Mouse (Mus musculus) stomach, embryonic 14.5 days (tissue): ENCODE results near the gene Gm17018. TPM values are rescaled to one million over a fixed set of nuclear protein-coding genes. Genes with fewer than 3 reads are reported as not detected.

Experiments used
- ATAC-seq: fragments of 200-750 bp; cut with Nextera tagmentation; 2 replicates; pipeline ENCODE4 v1.8.0; 2017; ENCODE audit warnings: low read depth, moderate TSS enrichment; ENCODE audit not compliant: insufficient number of reproducible peaks, insufficient read depth, low FRiP score
- H3K27ac ChIP-seq: fragments of 300-500 bp; sonication (generic); 2 replicates; pipeline ENCODE4 v1.5.1; 2014; ENCODE audit warnings: mild to moderate bottlenecking, low read length, moderate library complexity, mixed read lengths
- H3K27me3 ChIP-seq: fragments of 300-500 bp; sonication (generic); 2 replicates; pipeline ENCODE4 v1.6.1; 2014; ENCODE audit warnings: low read length, control low read depth, mixed read lengths; ENCODE audit not compliant: control insufficient read depth, insufficient read depth
- H3K36me3 ChIP-seq: fragments of 300-500 bp; sonication (generic); 2 replicates; pipeline ENCODE4 v1.6.1; 2014; ENCODE audit warnings: mild to moderate bottlenecking, control low read depth, low read length, moderate library complexity, mixed read lengths; ENCODE audit not compliant: control insufficient read depth, insufficient read depth
- H3K4me1 ChIP-seq: fragments of 300-500 bp; sonication (generic); 2 replicates; pipeline ENCODE4 v1.6.1; 2014; ENCODE audit warnings: low read length, control low read depth, mixed read lengths; ENCODE audit not compliant: control insufficient read depth, insufficient read depth
- H3K4me2 ChIP-seq: fragments of 300-500 bp; sonication (generic); replicated peaks from 2 replicates; pipeline ENCODE4 v1.6.1; 2014; ENCODE audit warnings: low read depth, low read length, control low read depth
- H3K4me3 ChIP-seq: fragments of 300-500 bp; sonication (generic); 2 replicates; pipeline ENCODE4 v1.5.1; 2014; ENCODE audit warnings: low read depth, low read length, control low read depth
- H3K9ac ChIP-seq: fragments of 300-500 bp; sonication (generic); replicated peaks from 2 replicates; pipeline ENCODE4 v1.6.1; 2014; ENCODE audit warnings: low read depth, mild to moderate bottlenecking, control low read depth, low read length, moderate library complexity, mixed read lengths
- H3K9me3 ChIP-seq: fragments of 300-500 bp; sonication (generic); 2 replicates; pipeline ENCODE4 v1.6.1; 2016; ENCODE audit warnings: low read depth, low read length, control low read depth; ENCODE audit not compliant: control insufficient read depth
- WGBS: fragments of 180-500 bp; shearing (Covaris S2); extraction: QIAGEN DNeasy Blood & Tissue Kit; methylation state at CpG from one replicate; pipeline ENCODE4 v1.1.7; 2014; 5-methylcytosine and 5-hydroxymethylcytosine counted together
- polyA plus RNA-seq: library from polyadenylated mRNA; unstranded; fragments of >200 nt; fragmentation: Nextera tagmentation; extraction: Ambion mirVana; gene quantifications from 2 replicates; pipeline ENCODE4 v1.2.1, GENCODE M21; 2014

Gm17018 gene
- polyA plus RNA-seq, 1 experiment from 2014 or later = 45.4 TPM

- WGBS = 46% methylated on average over 4 of the region's 4 CpGs
- no peak overlapping the region for H3K9ac ChIP-seq
- no peak overlapping the region for H3K4me2 ChIP-seq
- H3K27ac ChIP-seq = no peak overlapping the region
- H3K4me3 ChIP-seq = no peak overlapping the region
- peaks cover 13% of the 10 kb centered on the region; the same call in 1 of the 2 replicates for H3K4me1 ChIP-seq
- H3K36me3 ChIP-seq = no peaks in the 10 kb centered on the region
- no peaks in the 10 kb centered on the region for H3K27me3 ChIP-seq
- no peak for ATAC-seq
- no peaks in the 10 kb centered on the region for H3K9me3 ChIP-seq
Measured at GRCm38 (mm10) chr19:45616214-45616518, 55.8 kb downstream of the Gm17018 start.

- Histone ChIP-seq H3K9ac (no peak overlapping the region), H3K4me1 (peaks cover 13% of the 10 kb centered on the region; the same call in 1 of the 2 replicates), H3K27ac (no peak overlapping the region), H3K36me3 (no peaks in the 10 kb centered on the region), H3K9me3 (no peaks in the 10 kb centered on the region), H3K4me3 (no peak overlapping the region), H3K27me3 (no peaks in the 10 kb centered on the region), H3K4me2 (no peak overlapping the region)
- 39% methylated on average over 7 of the region's 7 CpGs for WGBS
- ATAC-seq = no peak
Measured at GRCm38 (mm10) chr19:45616735-45617134, 56.3 kb downstream of the Gm17018 start.

GRCm38 (mm10) chr19:45618184-45618583 lies 57.8 kb downstream of the Gm17018 start:
- no peak overlapping the region for H3K9ac ChIP-seq
- 79% methylated on average over 6 of the region's 6 CpGs for WGBS
- H3K4me2 ChIP-seq = no peak overlapping the region
- no peak overlapping the region for H3K4me3 ChIP-seq
- no peaks in the 10 kb centered on the region for H3K27me3 ChIP-seq
- H3K36me3 ChIP-seq = no peaks in the 10 kb centered on the region
- no peak overlapping the region for H3K27ac ChIP-seq
- no peaks in the 10 kb centered on the region for H3K9me3 ChIP-seq
- H3K4me1 ChIP-seq = peaks cover 13% of the 10 kb centered on the region; the same call in 1 of the 2 replicates
- ATAC-seq = no peak

- 73% methylated on average over 14 of the region's 14 CpGs for WGBS
- peaks cover 13% of the 10 kb centered on the region; the same call in 1 of the 2 replicates for H3K4me1 ChIP-seq
Measured at GRCm38 (mm10) chr19:45619744-45620501, 59.5 kb downstream of the Gm17018 start.

GRCm38 (mm10) chr19:45621061-45621460 lies 60.6 kb downstream of the Gm17018 start:
- Histone ChIP-seq H3K27me3 (no peaks in the 10 kb centered on the region), H3K9me3 (no peaks in the 10 kb centered on the region), H3K4me2 (no peak overlapping the region), H3K36me3 (no peaks in the 10 kb centered on the region), H3K4me3 (no peak overlapping the region), H3K9ac (no peak overlapping the region), H3K4me1 (peaks cover 3% of the 10 kb centered on the region; the same call in 1 of the 2 replicates), H3K27ac (no peak overlapping the region)
- 60% methylated on average over 7 of the region's 7 CpGs for WGBS
- ATAC-seq = no peak

More at GRCm38 (mm10) chr19:45619744-45620501, 59.5 kb downstream of the Gm17018 start:
- Histone ChIP-seq H3K27ac (no peak overlapping the region), H3K4me3 (no peak overlapping the region), H3K9ac (no peak overlapping the region), H3K4me2 (no peak overlapping the region), H3K36me3 (no peaks in the 10 kb centered on the region), H3K9me3 (no peaks in the 10 kb centered on the region), H3K27me3 (no peaks in the 10 kb centered on the region)
- 0 out of 2 replicates have a peak, but pooled peaks have one; percentile 64 for ATAC-seq

GRCm38 (mm10) chr19:45622144-45622543 lies 61.7 kb downstream of the Gm17018 start:
- H3K4me1 ChIP-seq = no peaks in the 10 kb centered on the region
- no peak overlapping the region for H3K27ac ChIP-seq
- 59% methylated on average over 5 of the region's 5 CpGs for WGBS
- H3K4me3 ChIP-seq = no peak overlapping the region
- H3K9me3 ChIP-seq = no peaks in the 10 kb centered on the region
- no peaks in the 10 kb centered on the region; the same call in 1 of the 2 replicates for H3K36me3 ChIP-seq
- ATAC-seq = no peak
- H3K9ac ChIP-seq = no peak overlapping the region
- no peak overlapping the region for H3K4me2 ChIP-seq
- H3K27me3 ChIP-seq = no peaks in the 10 kb centered on the region

GRCm38 (mm10) chr19:45623710-45624109 lies 63.3 kb downstream of the Gm17018 start:
- H3K4me1 ChIP-seq = no peaks in the 10 kb centered on the region
- H3K4me2 ChIP-seq = no peak overlapping the region
- no peaks in the 10 kb centered on the region; the same call in 1 of the 2 replicates for H3K36me3 ChIP-seq
- 83% methylated on average over 4 of the region's 4 CpGs for WGBS
- no peaks in the 10 kb centered on the region for H3K9me3 ChIP-seq
- no peak overlapping the region for H3K4me3 ChIP-seq
- no peak overlapping the region for H3K9ac ChIP-seq
- ATAC-seq = no peak
- no peaks in the 10 kb centered on the region for H3K27me3 ChIP-seq
- no peak overlapping the region for H3K27ac ChIP-seq

- 29% methylated on average over 3 of the region's 3 CpGs for WGBS
- no peak overlapping the region for H3K4me2 ChIP-seq
- H3K27ac ChIP-seq = no peak overlapping the region
- no peaks in the 10 kb centered on the region; the same call in 1 of the 2 replicates for H3K36me3 ChIP-seq
- no peak overlapping the region for H3K9ac ChIP-seq
- no peak overlapping the region for H3K4me3 ChIP-seq
- ATAC-seq = no peak
- 0 out of 2 replicates have a peak, but pooled peaks cover 7% of the 10 kb centered on the region for H3K4me1 ChIP-seq
- H3K27me3 ChIP-seq = no peaks in the 10 kb centered on the region
- H3K9me3 ChIP-seq = no peaks in the 10 kb centered on the region
Measured at GRCm38 (mm10) chr19:45627036-45627435, 66.6 kb downstream of the Gm17018 start.
